Mouse (Mus musculus): ENCODE data around the gene Xdh.

DNA sequence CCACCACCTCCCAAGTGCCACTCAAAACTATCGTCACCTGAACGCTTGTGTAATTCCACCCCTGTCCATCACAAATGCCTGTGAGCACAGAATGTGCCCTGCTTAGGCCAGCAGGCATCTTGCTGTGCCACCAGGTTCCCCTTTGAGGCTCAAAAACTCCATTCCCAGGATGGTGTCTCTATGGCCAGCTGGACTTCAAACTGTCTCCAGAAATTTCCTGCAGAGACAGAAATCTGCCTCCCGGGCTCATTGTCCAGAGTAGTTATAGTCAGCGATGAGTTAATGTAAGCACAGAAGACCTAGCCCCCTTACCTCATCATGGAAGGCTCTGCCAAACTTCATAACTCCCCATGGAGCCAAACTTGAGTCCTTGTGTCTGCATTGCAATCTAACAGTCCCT lies 112.8 kb downstream of the Xdh start:
- no peak for TF ChIP-seq CTCF (IDR thresholded peaks at IDR 0.05; ENCODE audit: borderline replicate concordance, insufficient read depth, low read length)
- TF ChIP-seq POLR2A (IDR thresholded peaks at IDR 0.05; ENCODE audit: low read depth, low read length): no peak

All from embryonic fibroblast, embryonic 13.5 days (primary cell).